Mouse (Mus musculus): ENCODE data around the gene Rgs12. TPM values are rescaled to one million over a fixed set of nuclear protein-coding genes. Genes with fewer than 3 reads are reported as not detected.
A peak's percentile ranks its signal among the peaks of the same experiment; 100 is the strongest.

The Rgs12 gene
- total RNA-seq, 2 experiments from 2014 or later = 7.1 to 8.6 TPM

DNA sequence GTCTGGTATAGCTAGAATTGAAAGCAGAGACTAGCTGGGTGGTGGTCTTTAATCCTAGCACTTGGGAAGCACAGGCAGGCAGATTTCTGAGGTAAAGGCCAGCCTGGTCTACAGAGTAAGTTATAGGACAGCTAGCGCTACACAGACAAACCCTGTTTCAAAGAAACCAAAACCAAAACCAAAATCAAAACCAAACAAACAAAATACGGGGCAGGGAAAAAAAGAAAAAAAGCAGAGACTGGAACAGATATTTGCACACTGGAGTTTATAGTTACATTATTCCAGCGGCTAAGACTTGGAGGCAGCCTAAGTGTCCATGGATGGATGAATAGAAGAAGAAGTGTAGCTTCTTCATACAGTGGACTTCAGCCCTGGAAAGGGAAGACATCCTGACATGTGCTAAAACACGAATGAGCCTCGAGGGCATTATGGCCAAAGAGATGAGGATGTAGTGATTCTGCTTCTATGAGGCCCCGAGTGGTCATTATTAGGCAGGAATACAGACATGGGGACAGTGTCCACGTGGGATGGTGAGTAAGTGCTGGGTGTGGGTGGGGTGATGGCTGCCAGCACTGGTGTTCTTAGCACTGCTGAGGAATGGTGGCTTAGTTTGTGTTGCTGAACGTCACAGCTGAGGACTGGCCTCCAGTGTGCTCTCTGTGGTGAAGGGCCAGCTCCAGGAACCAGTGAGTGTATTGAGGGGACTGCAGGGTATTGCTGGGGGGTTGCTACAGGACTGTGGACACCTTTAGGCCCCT lies 24.5 kb downstream of the Rgs12 start:
- intact Hi-C loops (cut with DNase I; ENCODE audit: low total_unique reads) = no loop called here
- DNase-seq = no peak

- DNase-seq = no peak
- intact Hi-C loops (cut with DNase I; ENCODE audit: low total_unique reads) = loop anchor here (5.0 kb wide), 1 partner anchor 58 kb away; no protein-coding TSS in a partner anchor
Observed at GRCm38 (mm10) chr5:34974773-34975443, 25.7 kb downstream of the Rgs12 start.

DNA sequence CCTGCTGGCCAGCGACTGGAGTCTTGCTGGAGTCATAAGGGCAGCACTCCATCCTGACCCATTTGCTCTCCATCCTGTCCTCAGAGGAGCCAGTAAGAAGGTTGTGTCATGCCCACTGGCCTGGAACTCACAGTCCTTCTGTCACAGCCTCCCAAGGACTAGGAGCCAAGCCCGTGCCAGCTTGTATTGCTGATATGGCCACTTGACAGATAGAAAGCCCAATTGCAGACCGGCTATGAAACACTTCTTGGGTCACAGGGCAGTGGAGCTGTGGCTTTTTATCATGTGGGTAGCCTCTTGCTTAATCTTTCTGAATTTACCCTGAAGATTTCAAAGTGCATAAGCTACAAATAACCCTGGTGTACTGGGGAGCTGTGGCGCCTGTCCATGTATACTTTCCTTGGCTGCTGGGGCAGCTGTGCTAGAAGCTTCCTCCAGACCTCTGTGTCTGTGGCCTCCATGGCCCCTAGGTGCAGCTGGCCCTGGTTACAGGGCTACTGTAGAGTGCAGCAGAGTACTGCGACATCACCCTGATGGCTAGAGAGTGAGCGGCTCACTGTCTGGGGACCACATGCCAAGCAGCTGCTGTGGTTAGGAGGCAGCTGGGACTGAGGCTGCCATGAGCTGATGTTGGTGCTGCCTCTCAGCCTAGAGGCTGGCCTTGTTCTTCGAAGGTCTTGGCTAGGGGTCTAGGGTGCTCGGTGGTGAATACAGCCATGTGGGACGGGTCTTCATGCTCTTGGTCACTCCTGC lies 27.5 kb downstream of the Rgs12 start:
- DNase-seq = no peak
- intact Hi-C loops (cut with DNase I; ENCODE audit: low total_unique reads) = loop anchor here (5.0 kb wide), 1 partner anchor 59 kb away; no protein-coding TSS in a partner anchor

DNA sequence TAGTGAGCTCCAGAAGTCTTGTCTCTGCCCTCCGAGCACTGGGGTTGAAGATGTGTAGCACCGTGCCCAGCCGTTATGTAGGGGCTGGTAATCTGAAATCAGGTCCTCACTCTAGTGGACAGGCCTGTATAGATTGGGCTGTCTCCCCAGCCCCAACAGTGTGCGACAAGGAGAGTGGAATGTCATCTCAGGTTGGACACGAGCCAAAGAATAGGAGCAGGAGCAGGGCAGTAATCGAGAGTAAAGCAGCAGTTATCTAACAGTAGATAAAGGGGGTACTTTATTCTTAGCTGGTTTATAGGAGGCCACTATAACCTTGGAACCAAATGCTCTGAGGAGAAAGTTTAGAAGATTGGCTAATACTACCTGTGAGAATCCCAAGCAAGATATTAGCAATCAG lies 30.9 kb downstream of the Rgs12 start:
- intact Hi-C loops (cut with DNase I; ENCODE audit: low total_unique reads) = no loop called here
- no peak for DNase-seq

DNA sequence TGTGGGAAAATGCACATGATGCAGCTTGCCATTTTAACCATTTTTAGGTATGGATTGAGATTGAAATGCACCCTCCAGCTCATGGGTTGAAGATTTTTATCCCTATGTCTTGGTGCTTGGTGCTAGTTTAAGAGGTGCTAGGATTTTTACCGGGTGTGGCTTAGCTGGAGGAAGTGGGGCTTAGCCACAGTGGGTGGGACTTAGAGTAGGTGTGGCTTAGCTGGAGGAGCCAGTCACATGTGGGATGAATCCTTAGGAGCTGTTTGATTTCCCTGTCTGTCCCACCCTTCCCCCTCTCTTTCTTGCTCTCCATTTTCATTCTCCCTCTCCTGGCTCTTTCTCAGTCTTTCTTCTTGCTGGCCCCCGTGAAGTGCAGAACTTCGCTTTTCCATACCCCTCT lies 32.5 kb downstream of the Rgs12 start:
- intact Hi-C loops (cut with DNase I; ENCODE audit: low total_unique reads) = no loop called here
- no peak for DNase-seq

DNA sequence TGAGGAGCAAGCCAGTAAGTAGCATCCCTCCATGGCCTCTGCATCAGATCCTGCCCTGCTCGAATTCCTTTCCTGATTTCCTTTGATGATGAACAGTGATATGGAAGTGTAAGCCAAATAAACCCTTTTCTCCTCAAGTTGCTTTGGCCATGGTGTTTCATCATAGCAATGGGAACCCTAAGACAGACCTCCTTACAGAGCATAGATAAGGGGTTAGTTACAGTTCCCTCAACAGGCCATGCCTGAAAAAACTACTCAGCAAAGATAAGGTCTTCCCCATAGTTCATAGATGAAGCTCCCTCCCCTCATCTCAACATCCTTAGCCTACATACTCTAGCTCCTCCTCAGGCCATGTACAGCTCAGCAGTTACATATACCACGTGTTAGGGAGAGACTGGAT lies 35.7 kb downstream of the Rgs12 start:
- no peak for DNase-seq
- intact Hi-C loops (cut with DNase I; ENCODE audit: low total_unique reads) = loop anchor here (5.0 kb wide), 1 partner anchor 57 kb away; the partner anchor contains the start of gene Hgfac

DNA sequence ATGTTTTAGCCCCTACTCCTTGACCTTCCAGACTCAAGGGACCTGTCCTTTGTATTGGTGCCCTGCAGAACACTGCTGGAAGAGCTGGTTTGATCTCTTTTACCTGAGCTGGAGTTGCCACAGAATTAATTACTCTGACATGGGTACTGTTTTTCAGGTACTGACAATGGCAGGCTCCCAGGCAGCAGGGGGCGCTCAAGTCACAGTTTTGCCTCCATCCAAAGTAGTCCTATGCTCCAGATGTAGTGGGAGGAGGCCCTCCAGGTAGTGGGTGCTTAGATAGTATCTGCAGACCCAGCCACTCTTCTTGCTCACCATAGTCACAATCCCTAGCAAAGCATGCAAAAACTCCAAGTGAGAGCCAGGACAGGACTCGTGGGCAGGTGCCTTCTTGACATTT lies 36.6 kb downstream of the Rgs12 start:
- intact Hi-C loops (cut with DNase I; ENCODE audit: low total_unique reads) = loop anchor here (2.0 to 5.0 kb wide), 2 partner anchors 39 to 56 kb away; partner anchors contain the start of gene Hgfac
- DNase-seq = peak; percentile 75

GRCm38 (mm10) chr5:34987396-34987795 lies 38.2 kb downstream of the Rgs12 start:
- intact Hi-C loops (cut with DNase I; ENCODE audit: low total_unique reads) = loop anchor here (2.0 to 5.0 kb wide), 2 partner anchors 37 to 55 kb away; partner anchors contain the start of gene Hgfac

GRCm38 (mm10) chr5:34988690-34989089 lies 39.4 kb downstream of the Rgs12 start:
- DNase-seq = no peak
- intact Hi-C loops (cut with DNase I; ENCODE audit: low total_unique reads) = loop anchor here (5.0 kb wide), 1 partner anchor 54 kb away; the partner anchor contains the start of gene Hgfac

More at GRCm38 (mm10) chr5:34987396-34987795, 38.2 kb downstream of the Rgs12 start:
- DNase-seq = no peak

DNA sequence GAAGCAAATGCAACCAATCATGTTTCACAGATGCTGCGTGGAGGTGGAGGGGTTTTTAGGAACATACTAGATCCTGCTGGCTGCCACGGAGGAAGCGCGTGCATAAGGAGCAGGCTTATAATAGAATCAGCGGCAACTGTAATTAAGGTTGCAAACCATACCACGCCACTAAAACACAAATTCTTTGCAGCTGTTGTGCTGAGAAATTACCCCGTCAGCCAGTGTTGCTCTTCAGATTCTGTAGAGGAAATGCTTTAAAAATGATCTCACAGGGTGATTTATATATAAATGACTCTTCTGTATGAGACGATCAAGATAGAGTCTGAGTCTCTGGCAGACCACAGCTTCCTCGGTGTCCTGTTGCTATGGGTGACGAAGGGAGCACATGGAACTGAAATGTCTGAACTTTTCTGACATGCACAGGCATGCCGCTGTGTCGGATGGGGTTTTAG lies 40.1 kb downstream of the Rgs12 start:
- intact Hi-C loops (cut with DNase I; ENCODE audit: low total_unique reads) = loop anchor here (5.0 kb wide), 1 partner anchor 53 kb away; the partner anchor contains the start of gene Hgfac

GRCm38 (mm10) chr5:34998754-34999153 lies 49.5 kb downstream of the Rgs12 start:
- intact Hi-C loops (cut with DNase I; ENCODE audit: low total_unique reads) = no loop called here

More for the DNA sequence above, 40.1 kb downstream of the Rgs12 start:
- no peak for DNase-seq

GRCm38 (mm10) chr5:34999281-34999680 lies 50.0 kb downstream of the Rgs12 start:
- no peak for DNase-seq
- intact Hi-C loops (cut with DNase I; ENCODE audit: low total_unique reads) = no loop called here

More at GRCm38 (mm10) chr5:34998754-34999153, 49.5 kb downstream of the Rgs12 start:
- no peak for DNase-seq

- intact Hi-C loops (cut with DNase I; ENCODE audit: low total_unique reads) = no loop called here
Observed at GRCm38 (mm10) chr5:35000323-35000722, 51.1 kb downstream of the Rgs12 start.

DNA sequence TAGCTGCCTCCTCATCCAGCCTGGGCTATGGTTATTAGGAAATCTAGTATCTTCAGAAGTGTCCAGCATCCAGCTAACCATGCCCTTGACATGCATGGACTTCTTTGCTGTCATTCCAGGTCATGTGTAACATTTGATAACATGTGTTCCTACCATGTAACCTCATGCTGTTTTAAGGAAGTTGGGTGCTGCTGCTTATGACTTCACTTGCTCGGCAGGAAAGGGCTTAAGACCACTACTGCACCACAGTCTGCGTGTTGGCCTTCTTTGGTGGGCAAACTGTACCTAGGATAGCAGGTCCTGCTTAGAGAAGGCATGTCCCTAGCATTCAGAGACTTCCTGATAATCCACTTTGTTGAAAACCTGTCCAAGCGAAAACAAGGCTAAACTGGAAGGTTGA lies 51.9 kb downstream of the Rgs12 start:
- intact Hi-C loops (cut with DNase I; ENCODE audit: low total_unique reads) = no loop called here
- DNase-seq = no peak

More at GRCm38 (mm10) chr5:35000323-35000722, 51.1 kb downstream of the Rgs12 start:
- DNase-seq = no peak

GRCm38 (mm10) chr5:35003611-35004162 lies 54.4 kb downstream of the Rgs12 start:
- no peak for DNase-seq

DNA sequence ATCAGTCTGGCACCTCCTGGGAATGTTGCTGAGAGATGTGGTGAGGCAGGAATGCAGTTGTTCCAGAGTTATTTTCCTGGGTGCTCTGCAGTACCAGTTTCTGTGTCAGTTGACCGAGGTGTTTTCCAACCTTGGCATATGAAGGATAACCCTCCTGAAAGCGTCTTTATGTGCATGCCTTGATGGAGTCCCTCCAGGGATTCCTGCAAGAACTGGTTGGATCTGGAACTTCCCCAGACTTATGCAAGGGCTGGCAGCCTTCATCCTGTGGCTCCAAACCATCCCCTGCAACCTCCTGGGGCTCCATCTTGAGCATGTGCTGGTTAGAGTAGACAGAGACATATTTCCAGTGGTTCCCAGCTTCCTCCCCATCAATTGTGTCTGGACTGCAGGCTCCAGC lies 55.5 kb downstream of the Rgs12 start:
- intact Hi-C loops (cut with DNase I; ENCODE audit: low total_unique reads) = no loop called here
- DNase-seq = no peak

More at GRCm38 (mm10) chr5:35003611-35004162, 54.4 kb downstream of the Rgs12 start:
- intact Hi-C loops (cut with DNase I; ENCODE audit: low total_unique reads) = no loop called here

GRCm38 (mm10) chr5:35005659-35006058 lies 56.4 kb downstream of the Rgs12 start:
- intact Hi-C loops (cut with DNase I; ENCODE audit: low total_unique reads) = no loop called here
- no peak for DNase-seq

GRCm38 (mm10) chr5:35006599-35006998 lies 57.4 kb downstream of the Rgs12 start:
- DNase-seq = no peak
- intact Hi-C loops (cut with DNase I; ENCODE audit: low total_unique reads) = no loop called here

GRCm38 (mm10) chr5:35009163-35009562 lies 59.9 kb downstream of the Rgs12 start:
- intact Hi-C loops (cut with DNase I; ENCODE audit: low total_unique reads) = no loop called here
- DNase-seq = no peak

Data from gastrocnemius, postnatal 14 days (tissue).